Mouse (Mus musculus) macrophage (primary cell): ENCODE results near the gene Omd. TPM values are rescaled to one million over a fixed set of nuclear protein-coding genes. Genes with fewer than 3 reads are reported as not detected.

Experiments
- H3K27ac ChIP-seq: fragments of 350-480 bp; formaldehyde crosslinking; 2 replicates; pipeline ENCODE4 v1.9.0; 2021
- H3K36me3 ChIP-seq: fragments of 350-480 bp; formaldehyde crosslinking; 2 replicates; pipeline ENCODE4 v1.9.0; 2021; ENCODE audit errors: inconsistent target
- H3K4me3 ChIP-seq: fragments of 350-480 bp; formaldehyde crosslinking; 2 replicates; pipeline ENCODE4 v1.9.0; 2021; ENCODE audit errors: inconsistent target
- H3K79me2 ChIP-seq: fragments of 350-480 bp; formaldehyde crosslinking; 2 replicates; pipeline ENCODE4 v1.9.0; 2021; ENCODE audit errors: inconsistent target
- WGBS: methylation state at CpG from one replicate; pipeline ENCODE4 v1.1.7; 2026; ENCODE audit warnings: inconsistent platforms; ENCODE audit not compliant: missing documents; 5-methylcytosine and 5-hydroxymethylcytosine counted together
- polyA plus RNA-seq: library from polyadenylated mRNA; stranded (reverse); fragments of 250-400 nt; gene quantifications from 3 replicates; pipeline ENCODE4 v1.2.4, GENCODE M21; 2018; ENCODE audit warnings: inconsistent platforms
- total RNA-seq, 78 experiments: library from RNA; depleted of rRNA; stranded (reverse); fragments of 250-400 nt; gene quantifications; 1 replicate in 9 of 78; 2 replicates in 24 of 78; 3 replicates in 43 of 78; 4 replicates in 2 of 78; pipeline ENCODE4 v1.2.4; 2018; ENCODE audit warnings: inconsistent platforms in 56 of 78

The Omd gene
- under 1 TPM in 9 of 26 experiments, not detected in 17; 0.25 to 0.57 (median 0.38) TPM for total RNA-seq (2018; cell fraction: chromatin; rRNA removed)
- not detected for total RNA-seq (2018; cell fraction: cytosol; rRNA removed)
- under 1 TPM in 7 of 26 experiments, not detected in 19; 0.23 to 0.38 (median 0.30) TPM for total RNA-seq (2018; cell fraction: nucleus; rRNA removed)
- not detected in 3 replicates for polyA plus RNA-seq

GRCm38 (mm10) chr13:49581541-49582530, at the start of gene Omd:
Gene Omd, plus strand, starts transcription at chr13:49582462.
- H3K27ac ChIP-seq: no peak within 1 kb of the TSS
- WGBS: 89% methylated on average over 8 of the region's 8 CpGs
- no peak within 1 kb of the TSS for H3K4me3 ChIP-seq
- no peaks in the 10 kb centered on the region for H3K79me2 ChIP-seq
- no peaks in the 10 kb centered on the region for H3K36me3 ChIP-seq

DNA sequence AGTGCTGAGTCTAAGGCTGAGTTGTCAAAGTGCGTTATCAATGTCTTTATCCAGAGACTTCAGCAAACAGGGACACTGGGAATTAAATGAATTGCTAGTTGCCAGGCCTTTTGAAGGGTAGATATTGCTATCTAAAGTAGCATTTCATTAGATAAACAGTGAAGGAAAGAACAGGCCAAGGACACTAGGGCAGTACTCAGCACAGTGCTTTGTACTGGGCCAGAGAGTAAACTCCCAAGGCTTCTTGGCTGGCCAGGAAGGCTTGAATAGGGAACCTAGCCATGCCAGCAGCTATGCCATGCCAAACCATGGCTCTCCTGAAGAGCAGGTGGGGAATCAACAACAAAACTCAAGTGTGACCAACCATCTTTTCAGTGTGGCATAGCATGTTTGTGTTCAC, 45.3 kb upstream of the Omd start:
- Histone ChIP-seq H3K79me2 (no peaks in the 10 kb centered on the region), H3K4me3 (no peak overlapping the region), H3K27ac (no peak overlapping the region), H3K36me3 (no peaks in the 10 kb centered on the region)
- WGBS: 92% methylated on average over 1 of the region's 1 CpGs

DNA sequence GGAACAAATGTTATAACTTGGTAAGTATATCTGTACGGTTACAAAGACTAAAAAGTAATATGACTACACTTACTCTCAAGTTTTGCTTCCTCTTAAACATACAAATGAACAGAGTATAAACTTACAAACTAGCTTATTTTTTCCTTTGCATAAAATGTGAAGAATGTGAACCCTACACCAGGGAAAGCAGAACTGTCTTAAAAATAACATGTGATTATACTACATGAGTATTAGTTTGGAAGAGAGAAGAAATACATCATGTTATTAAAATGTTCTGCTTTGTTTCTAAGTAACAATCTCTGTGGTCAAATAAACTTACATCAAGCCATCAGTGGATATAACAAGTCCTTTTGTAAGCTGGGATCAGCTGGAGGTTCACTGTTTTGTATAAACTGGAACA, 43.6 kb upstream of the Omd start:
- Histone ChIP-seq H3K79me2 (no peaks in the 10 kb centered on the region), H3K36me3 (no peaks in the 10 kb centered on the region), H3K4me3 (no peak overlapping the region), H3K27ac (no peak overlapping the region)
- WGBS: 91% methylated on average over 1 of the region's 1 CpGs

DNA sequence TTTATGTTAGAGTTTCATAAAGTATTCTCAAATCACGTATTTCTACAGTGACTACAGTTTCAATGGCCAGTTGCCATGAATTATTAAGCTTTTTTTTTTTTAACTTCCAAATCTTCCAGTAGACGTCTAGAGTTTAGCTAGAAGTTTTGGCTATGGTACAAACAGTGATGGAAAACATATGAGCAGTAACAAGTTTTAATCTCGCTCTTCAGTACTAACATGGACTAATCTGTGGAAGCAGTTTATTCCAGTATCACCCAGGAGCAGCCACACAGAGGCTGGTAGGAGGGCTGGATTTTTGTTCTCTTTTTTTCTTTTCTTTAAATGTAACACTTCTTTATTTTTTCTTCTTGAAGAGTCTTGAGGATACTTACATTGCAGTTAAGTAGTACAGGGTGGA, 38.0 kb upstream of the Omd start, which contains the start of gene Aspn:
Aspn (plus strand) TSS at position 165 of the 400 bp plus-strand sequence.
- Histone ChIP-seq H3K4me3 (no peak within 1 kb of the TSS), H3K27ac (no peak within 1 kb of the TSS), H3K36me3 (no peaks in the 10 kb centered on the region), H3K79me2 (no peaks in the 10 kb centered on the region)
- WGBS: 93% methylated on average over 3 of the region's 3 CpGs

GRCm38 (mm10) chr13:49545646-49546045, 36.6 kb upstream of the Omd start:
- Histone ChIP-seq H3K4me3 (no peak overlapping the region), H3K36me3 (no peaks in the 10 kb centered on the region), H3K27ac (no peak overlapping the region), H3K79me2 (no peaks in the 10 kb centered on the region)
- WGBS: 72% methylated on average over 3 of the region's 3 CpGs

- Histone ChIP-seq H3K36me3 (no peaks in the 10 kb centered on the region), H3K79me2 (no peaks in the 10 kb centered on the region), H3K4me3 (no peak overlapping the region), H3K27ac (no peak overlapping the region)
- WGBS: 89% methylated on average over 1 of the region's 1 CpGs
Measured at GRCm38 (mm10) chr13:49546517-49546916, 35.7 kb upstream of the Omd start.

GRCm38 (mm10) chr13:49547563-49548150, 34.6 kb upstream of the Omd start:
- 20% methylated on average over 1 of the region's 1 CpGs for WGBS
- H3K4me3 ChIP-seq: no peak overlapping the region
- H3K27ac ChIP-seq: no peak overlapping the region
- no peaks in the 10 kb centered on the region for H3K36me3 ChIP-seq
- no peaks in the 10 kb centered on the region for H3K79me2 ChIP-seq

DNA sequence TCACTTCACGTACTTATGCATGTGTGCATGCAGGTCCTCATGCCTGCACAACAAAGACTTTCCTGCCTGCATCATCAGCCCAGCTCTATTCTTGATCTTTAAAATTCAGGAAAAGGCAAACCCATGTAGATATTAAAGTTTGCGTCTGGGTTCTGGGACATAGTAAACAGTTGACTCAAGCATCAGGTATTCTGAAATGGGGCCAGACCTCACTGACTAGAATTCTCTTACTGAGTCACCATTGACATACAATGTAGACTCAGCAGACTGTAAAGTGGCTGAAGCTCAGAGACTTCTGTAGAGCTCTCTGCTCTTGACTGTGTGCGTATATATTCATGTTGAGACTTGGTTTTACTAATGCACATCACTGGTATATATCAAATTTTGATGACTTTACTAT, 32.6 kb upstream of the Omd start:
- WGBS: 98% methylated on average over 3 of the region's 3 CpGs
- Histone ChIP-seq H3K36me3 (no peaks in the 10 kb centered on the region), H3K4me3 (no peak overlapping the region), H3K27ac (no peak overlapping the region), H3K79me2 (no peaks in the 10 kb centered on the region)

DNA sequence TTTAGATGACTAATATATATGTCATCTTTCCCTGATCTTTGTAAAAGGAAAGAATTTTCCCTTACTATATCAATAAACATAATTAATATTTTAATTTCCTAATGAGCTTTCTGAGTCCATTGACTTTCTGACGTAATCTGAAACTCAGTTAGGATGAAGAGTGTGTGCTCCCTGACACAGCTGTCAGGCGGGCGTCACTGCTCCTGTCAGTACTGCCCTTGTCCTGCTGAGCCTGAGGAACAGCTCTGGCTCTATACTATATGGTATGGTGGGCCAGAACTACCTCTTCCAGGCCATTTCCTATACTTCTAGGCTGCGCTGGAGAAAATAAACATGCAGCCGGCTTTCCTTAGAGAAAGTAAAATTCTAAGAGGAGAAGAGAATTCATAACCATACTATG, 27.7 kb upstream of the Omd start:
- Histone ChIP-seq H3K36me3 (no peaks in the 10 kb centered on the region), H3K27ac (no peak overlapping the region), H3K79me2 (no peaks in the 10 kb centered on the region), H3K4me3 (no peak overlapping the region)
- 98% methylated on average over 5 of the region's 5 CpGs for WGBS

DNA sequence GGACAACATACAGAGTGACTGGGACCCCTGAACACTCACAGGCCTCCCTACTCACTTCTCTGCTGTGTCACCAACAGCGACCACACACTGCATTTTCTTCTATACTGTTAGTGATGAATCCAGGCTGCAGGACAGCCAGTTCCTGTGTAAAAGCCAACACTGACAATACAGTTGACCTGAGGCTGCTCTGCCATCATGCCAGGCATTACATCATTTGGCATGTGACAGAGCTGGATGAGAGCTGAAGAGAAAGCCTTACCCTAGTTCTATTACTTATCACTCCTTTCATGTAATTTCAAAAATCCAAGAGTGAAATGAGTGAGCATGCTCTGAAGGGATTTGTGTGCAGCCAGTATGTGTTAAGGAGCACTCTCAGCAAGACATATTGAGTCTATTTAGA, 26.1 kb upstream of the Omd start:
- no peak overlapping the region for H3K4me3 ChIP-seq
- no peaks in the 10 kb centered on the region for H3K36me3 ChIP-seq
- H3K27ac ChIP-seq: no peak overlapping the region
- no peaks in the 10 kb centered on the region for H3K79me2 ChIP-seq
- 100% methylated on average over 1 of the region's 1 CpGs for WGBS

DNA sequence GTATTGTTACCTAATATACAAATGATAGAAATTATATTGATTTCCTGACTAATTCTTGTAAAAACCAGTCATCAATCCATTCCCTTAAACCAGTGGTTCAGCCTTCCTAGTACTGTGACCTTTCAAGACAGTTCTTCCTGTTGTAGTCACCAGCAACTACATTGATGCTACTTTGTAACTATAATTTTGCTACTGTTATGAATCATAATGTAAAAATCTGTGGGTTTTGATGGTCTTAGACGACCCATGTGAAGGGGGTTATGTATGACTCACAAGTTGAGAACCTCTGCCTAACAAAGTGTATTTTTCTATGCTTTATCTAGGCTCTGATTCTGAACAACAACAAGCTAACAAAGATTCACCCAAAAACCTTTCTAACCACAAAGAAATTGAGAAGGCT, 25.3 kb upstream of the Omd start:
- Histone ChIP-seq H3K36me3 (no peaks in the 10 kb centered on the region), H3K79me2 (no peaks in the 10 kb centered on the region), H3K27ac (no peak overlapping the region), H3K4me3 (no peak overlapping the region)
- WGBS: 80% methylated on average over 1 of the region's 1 CpGs

GRCm38 (mm10) chr13:49559185-49559584, 23.1 kb upstream of the Omd start:
- Histone ChIP-seq H3K4me3 (no peak overlapping the region), H3K36me3 (no peaks in the 10 kb centered on the region), H3K27ac (no peak overlapping the region), H3K79me2 (no peaks in the 10 kb centered on the region)
- 95% methylated on average over 2 of the region's 2 CpGs for WGBS

- Histone ChIP-seq H3K79me2 (no peaks in the 10 kb centered on the region), H3K27ac (no peak overlapping the region), H3K36me3 (no peaks in the 10 kb centered on the region), H3K4me3 (no peak overlapping the region)
- 39% methylated on average over 2 of the region's 2 CpGs for WGBS
Measured at GRCm38 (mm10) chr13:49560886-49561285, 21.4 kb upstream of the Omd start.

- H3K79me2 ChIP-seq: no peaks in the 10 kb centered on the region
- 94% methylated on average over 1 of the region's 1 CpGs for WGBS
- no peak overlapping the region for H3K4me3 ChIP-seq
Measured at GRCm38 (mm10) chr13:49564347-49564746, 17.9 kb upstream of the Omd start.

DNA sequence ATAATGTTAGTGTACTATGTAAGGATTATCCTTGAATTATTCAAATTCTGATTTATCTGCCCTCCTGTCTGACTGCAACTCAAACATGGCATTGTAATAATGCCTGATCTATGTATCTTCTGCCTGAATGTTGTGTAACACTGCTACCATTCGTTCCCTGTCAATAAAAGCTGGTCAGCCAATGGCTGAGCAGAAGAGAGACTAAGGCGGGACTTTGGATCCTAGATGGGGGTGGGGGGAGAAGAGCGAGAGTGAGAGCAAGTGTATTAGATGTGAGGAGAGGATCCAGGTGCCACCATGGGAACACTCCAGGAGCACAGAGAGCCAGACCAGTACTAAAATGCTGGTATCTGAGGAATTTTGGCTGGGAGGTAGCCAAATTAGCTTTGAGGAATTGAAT, 11.9 kb upstream of the Omd start:
- H3K27ac ChIP-seq: no peak overlapping the region
- no peaks in the 10 kb centered on the region for H3K36me3 ChIP-seq
- no peak overlapping the region for H3K4me3 ChIP-seq
- 96% methylated on average over 3 of the region's 3 CpGs for WGBS
- no peaks in the 10 kb centered on the region for H3K79me2 ChIP-seq

More at GRCm38 (mm10) chr13:49564347-49564746, 17.9 kb upstream of the Omd start:
- Histone ChIP-seq H3K36me3 (no peaks in the 10 kb centered on the region), H3K27ac (no peak overlapping the region)
